Mouse (Mus musculus): ENCODE measurements at regions not wholly inside any gene's neighbourhood (a gene's known extent, or its start where the extent isn't known, plus 50 kb on each side); places are given as distances from the start of the nearest gene placed in this dataset.
A peak's percentile ranks its signal among the peaks of the same experiment; 100 is the strongest.

DNA sequence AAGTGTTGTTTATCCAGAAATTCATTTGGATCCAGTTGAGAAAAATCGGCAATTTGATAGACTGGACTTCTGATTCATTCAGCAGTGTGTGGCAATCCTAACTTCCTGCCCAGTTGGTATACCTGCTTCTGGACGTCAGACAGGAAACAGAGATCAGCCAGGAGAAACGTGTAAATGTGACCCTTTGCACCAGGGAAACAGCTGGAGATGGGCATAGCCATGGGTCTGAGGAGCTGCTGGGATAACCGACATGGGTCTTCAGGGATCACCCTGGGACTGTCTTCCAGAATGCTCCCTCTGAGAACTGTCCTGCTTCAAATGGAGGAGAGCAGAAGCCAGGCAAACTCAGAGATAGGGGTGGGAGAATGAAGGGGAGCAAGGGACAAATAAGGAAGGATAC lies 516.1 kb upstream of the Mgmt start:
- Histone ChIP-seq H3K36me3 (no peaks in the 10 kb centered on the region), H3K9me3 (replicated peaks) (no peaks in the 10 kb centered on the region), H3K27me3 (0 out of 2 replicates have a peak, but pooled peaks cover 3% of the 10 kb centered on the region), H3K4me3 (replicated peaks) (no peak overlapping the region), H3K27ac (no peak overlapping the region), H3K9ac (no peak overlapping the region), H3K4me2 (no peak overlapping the region), H3K4me1 (peaks cover 22% of the 10 kb centered on the region)
- WGBS = 40% methylated on average over 4 of the region's 4 CpGs
- ATAC-seq (replicated peaks; ENCODE audit: low FRiP score) = no peak

GRCm38 (mm10) chr7:136379319-136379718 lies 515.1 kb upstream of the Mgmt start:
- H3K27me3 ChIP-seq = 0 out of 2 replicates have a peak, but pooled peaks cover 3% of the 10 kb centered on the region
- ATAC-seq (replicated peaks; ENCODE audit: low FRiP score) = peak; percentile 25; the same call in 1 of the 2 replicates
- 53% methylated on average over 7 of the region's 7 CpGs for WGBS

DNA sequence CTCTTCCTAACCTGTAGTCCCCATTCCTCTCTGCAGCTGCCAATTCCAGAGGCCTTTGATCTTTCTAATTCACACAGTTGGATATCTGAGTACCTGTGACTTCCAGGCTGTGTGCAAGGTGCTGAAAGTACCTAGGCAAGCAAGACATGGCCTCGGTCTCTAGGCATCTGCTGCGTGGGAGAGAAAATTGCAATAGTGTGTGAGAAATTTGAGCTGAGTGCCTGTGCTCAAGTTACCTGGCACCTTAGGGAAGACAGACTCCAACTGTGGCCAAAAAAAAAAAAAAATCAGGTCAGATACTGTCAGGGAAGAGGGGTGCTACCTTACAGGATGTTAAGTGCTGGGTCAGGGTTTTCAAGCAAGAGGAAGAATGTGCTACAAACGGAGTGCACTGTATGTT lies 514.7 kb upstream of the Mgmt start:
- no peaks in the 10 kb centered on the region for H3K36me3 ChIP-seq
- peaks cover 22% of the 10 kb centered on the region for H3K4me1 ChIP-seq
- ATAC-seq (replicated peaks; ENCODE audit: low FRiP score) = peak; percentile 58; the same call in 1 of the 2 replicates
- H3K27me3 ChIP-seq = 0 out of 2 replicates have a peak, but pooled peaks cover 3% of the 10 kb centered on the region
- H3K4me2 ChIP-seq = no peak overlapping the region
- no peaks in the 10 kb centered on the region for H3K9me3 ChIP-seq (replicated peaks)
- H3K9ac ChIP-seq = no peak overlapping the region
- no peak overlapping the region for H3K4me3 ChIP-seq (replicated peaks)
- H3K27ac ChIP-seq = no peak overlapping the region
- WGBS = 33% methylated on average over 3 of the region's 3 CpGs

More at GRCm38 (mm10) chr7:136379319-136379718, 515.1 kb upstream of the Mgmt start:
- H3K9me3 ChIP-seq (replicated peaks) = no peaks in the 10 kb centered on the region
- H3K27ac ChIP-seq = no peak overlapping the region
- H3K36me3 ChIP-seq = no peaks in the 10 kb centered on the region
- no peak overlapping the region for H3K4me3 ChIP-seq (replicated peaks)
- peaks cover 22% of the 10 kb centered on the region for H3K4me1 ChIP-seq
- no peak overlapping the region for H3K4me2 ChIP-seq
- H3K9ac ChIP-seq = no peak overlapping the region

- Histone ChIP-seq H3K9me3 (replicated peaks) (no peaks in the 10 kb centered on the region), H3K9ac (no peak overlapping the region), H3K4me1 (peaks cover 12% of the 10 kb centered on the region), H3K4me3 (replicated peaks) (no peak overlapping the region), H3K27me3 (0 out of 2 replicates have a peak, but pooled peaks cover 3% of the 10 kb centered on the region), H3K27ac (no peak overlapping the region), H3K36me3 (no peaks in the 10 kb centered on the region), H3K4me2 (no peak overlapping the region)
- 83% methylated on average over 2 of the region's 2 CpGs for WGBS
- ATAC-seq (replicated peaks; ENCODE audit: low FRiP score) = no peak
These were observed 511.1 kb upstream of the Mgmt start for GRCm38 (mm10) chr7:136383296-136383695.

- no peak overlapping the region for H3K9ac ChIP-seq
- H3K27ac ChIP-seq = no peak overlapping the region
- H3K36me3 ChIP-seq = no peaks in the 10 kb centered on the region
- WGBS = 89% methylated on average over 4 of the region's 4 CpGs
- H3K9me3 ChIP-seq (replicated peaks) = no peaks in the 10 kb centered on the region
- H3K27me3 ChIP-seq = no peaks in the 10 kb centered on the region
- no peak for ATAC-seq (replicated peaks; ENCODE audit: low FRiP score)
- H3K4me1 ChIP-seq = 0 out of 2 replicates have a peak, but pooled peaks cover 4% of the 10 kb centered on the region
- H3K4me2 ChIP-seq = no peak overlapping the region
- H3K4me3 ChIP-seq (replicated peaks) = no peak overlapping the region
These were observed 506.7 kb upstream of the Mgmt start for GRCm38 (mm10) chr7:136387736-136388135.

DNA sequence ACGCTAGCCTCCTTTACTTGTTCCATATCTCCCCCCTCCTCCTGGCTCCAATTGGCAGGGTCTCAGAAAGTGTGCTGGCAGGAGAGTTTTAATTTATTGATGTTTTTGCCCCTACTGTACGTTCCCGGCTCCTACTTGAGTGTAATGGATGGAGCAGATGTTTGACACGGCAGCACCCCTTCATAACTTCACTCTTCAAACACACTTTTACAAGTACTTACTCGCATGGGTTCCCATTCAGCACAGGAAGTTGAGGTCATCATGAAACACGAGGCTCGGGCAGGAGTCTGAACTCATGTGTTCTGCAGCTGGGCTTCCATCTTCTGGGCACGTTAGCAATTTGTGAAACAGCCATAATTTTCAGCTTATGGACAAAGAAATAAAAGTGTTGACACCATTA lies 504.3 kb upstream of the Mgmt start:
- Histone ChIP-seq H3K27me3 (no peaks in the 10 kb centered on the region), H3K27ac (no peak overlapping the region), H3K36me3 (no peaks in the 10 kb centered on the region), H3K9ac (no peak overlapping the region), H3K4me3 (replicated peaks) (no peak overlapping the region), H3K4me1 (0 out of 2 replicates have a peak, but pooled peaks cover 4% of the 10 kb centered on the region), H3K4me2 (no peak overlapping the region), H3K9me3 (replicated peaks) (no peaks in the 10 kb centered on the region)
- ATAC-seq (replicated peaks; ENCODE audit: low FRiP score) = no peak
- 16% methylated on average over 8 of the region's 8 CpGs for WGBS

- peaks cover 11% of the 10 kb centered on the region; the same call in 1 of the 2 replicates for H3K4me1 ChIP-seq
- H3K4me3 ChIP-seq (replicated peaks) = no peak overlapping the region
- no peak overlapping the region for H3K9ac ChIP-seq
- H3K9me3 ChIP-seq (replicated peaks) = no peaks in the 10 kb centered on the region
- no peaks in the 10 kb centered on the region for H3K27me3 ChIP-seq
- no peak overlapping the region for H3K4me2 ChIP-seq
- H3K27ac ChIP-seq = no peak overlapping the region
- no peak for ATAC-seq (replicated peaks; ENCODE audit: low FRiP score)
- 93% methylated on average over 6 of the region's 6 CpGs for WGBS
- no peaks in the 10 kb centered on the region for H3K36me3 ChIP-seq
These were observed 501.0 kb upstream of the Mgmt start for GRCm38 (mm10) chr7:136393454-136393853.

- Histone ChIP-seq H3K9me3 (replicated peaks) (no peaks in the 10 kb centered on the region), H3K4me3 (replicated peaks) (no peak overlapping the region), H3K9ac (no peak overlapping the region), H3K27ac (no peak overlapping the region), H3K4me1 (peaks cover 6% of the 10 kb centered on the region; the same call in 1 of the 2 replicates), H3K36me3 (no peaks in the 10 kb centered on the region), H3K4me2 (no peak overlapping the region), H3K27me3 (no peaks in the 10 kb centered on the region)
- WGBS = 48% methylated on average over 2 of the region's 2 CpGs
- no peak for ATAC-seq (replicated peaks; ENCODE audit: low FRiP score)
These were observed 498.6 kb upstream of the Mgmt start for GRCm38 (mm10) chr7:136395838-136396237.

DNA sequence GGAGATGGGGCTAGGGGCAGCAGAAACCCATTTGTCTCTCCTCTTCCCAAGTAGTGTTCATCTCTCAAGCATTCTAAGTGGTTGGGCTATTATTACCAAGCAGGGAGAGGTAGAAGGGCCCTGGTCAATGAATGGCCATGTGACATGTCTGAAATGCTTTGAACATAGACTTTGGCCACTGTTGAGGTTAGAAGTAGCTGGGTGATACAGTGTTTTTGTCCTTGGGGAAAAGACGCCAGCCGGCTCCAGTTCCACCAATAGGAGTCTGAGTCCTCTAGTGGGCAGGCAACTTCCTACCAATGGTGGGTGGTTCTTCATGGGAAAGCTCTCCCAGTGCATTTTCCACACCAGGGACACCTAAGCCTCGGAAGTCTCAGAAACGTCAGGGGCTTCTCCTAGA lies 497.3 kb upstream of the Mgmt start:
- H3K9me3 ChIP-seq (replicated peaks) = no peaks in the 10 kb centered on the region
- H3K27ac ChIP-seq = no peak overlapping the region
- H3K4me1 ChIP-seq = peaks cover 6% of the 10 kb centered on the region; the same call in 1 of the 2 replicates
- H3K9ac ChIP-seq = no peak overlapping the region
- no peak for ATAC-seq (replicated peaks; ENCODE audit: low FRiP score)
- 89% methylated on average over 4 of the region's 4 CpGs for WGBS
- H3K4me2 ChIP-seq = no peak overlapping the region
- no peaks in the 10 kb centered on the region for H3K27me3 ChIP-seq
- H3K4me3 ChIP-seq (replicated peaks) = no peak overlapping the region
- H3K36me3 ChIP-seq = no peaks in the 10 kb centered on the region

DNA sequence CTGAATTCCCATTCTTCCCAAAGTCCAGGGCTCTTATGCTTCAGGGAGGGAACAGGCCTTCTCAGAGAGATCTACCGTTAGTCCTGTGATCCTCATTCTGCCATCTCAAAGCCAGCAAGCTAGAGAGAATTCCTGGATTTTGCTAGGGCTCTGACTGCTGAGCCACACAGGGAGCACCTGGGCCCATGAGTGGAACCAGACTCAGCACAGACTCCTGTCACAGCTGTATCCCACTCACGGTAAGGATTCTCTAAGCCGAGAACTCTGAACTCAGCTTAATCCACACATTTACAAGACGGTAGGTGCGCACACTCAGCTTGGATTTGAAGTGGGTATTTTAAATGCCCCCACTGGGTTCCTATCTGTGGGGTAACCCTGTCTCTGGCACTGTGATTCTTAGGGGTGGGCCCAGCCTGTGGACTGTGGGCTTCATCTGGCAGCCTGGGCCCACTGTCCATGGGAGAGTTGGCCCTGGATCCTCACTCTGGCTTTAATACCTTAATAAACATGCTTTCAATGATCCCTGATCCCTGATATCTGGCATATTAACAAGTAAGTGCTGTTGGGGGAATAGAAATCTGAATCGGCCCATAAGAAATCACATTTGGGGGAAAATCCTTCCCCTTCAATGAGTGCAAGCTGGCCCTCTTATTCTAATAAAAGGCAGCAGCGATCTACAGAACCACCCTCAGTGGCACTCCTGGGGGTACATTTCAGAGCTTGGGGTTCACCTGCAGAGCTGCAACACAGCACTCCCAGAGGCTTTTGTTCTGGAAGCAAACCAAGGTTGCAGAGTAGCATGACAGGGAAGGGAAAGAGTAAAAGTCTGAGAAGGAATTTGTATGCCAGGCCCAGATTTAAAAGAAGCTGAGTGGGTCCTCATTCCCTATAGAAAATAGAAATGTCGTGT lies 491.5 kb upstream of the Mgmt start:
- peaks cover 20% of the 10 kb centered on the region for H3K4me1 ChIP-seq
- no peak overlapping the region for H3K27ac ChIP-seq
- no peak overlapping the region for H3K4me2 ChIP-seq
- H3K27me3 ChIP-seq = no peaks in the 10 kb centered on the region
- no peaks in the 10 kb centered on the region for H3K9me3 ChIP-seq (replicated peaks)
- no peak overlapping the region for H3K9ac ChIP-seq
- WGBS = 89% methylated on average over 8 of the region's 8 CpGs
- H3K36me3 ChIP-seq = no peaks in the 10 kb centered on the region
- no peak overlapping the region for H3K4me3 ChIP-seq (replicated peaks)
- ATAC-seq (replicated peaks; ENCODE audit: low FRiP score) = no peak

GRCm38 (mm10) chr7:136405391-136405790 lies 489.0 kb upstream of the Mgmt start:
- ATAC-seq (replicated peaks; ENCODE audit: low FRiP score) = no peak

GRCm38 (mm10) chr7:136406258-136407100 lies 487.9 kb upstream of the Mgmt start:
- no peak overlapping the region for H3K27ac ChIP-seq
- WGBS = 28% methylated on average over 20 of the region's 20 CpGs
- peak; percentile 56 for ATAC-seq (replicated peaks; ENCODE audit: low FRiP score)
- H3K36me3 ChIP-seq = no peaks in the 10 kb centered on the region
- H3K4me1 ChIP-seq = peaks cover 20% of the 10 kb centered on the region
- no peak overlapping the region for H3K9ac ChIP-seq
- H3K4me2 ChIP-seq = peak overlapping the region; percentile 49
- H3K27me3 ChIP-seq = 0 out of 2 replicates have a peak, but pooled peaks cover 8% of the 10 kb centered on the region
- no peaks in the 10 kb centered on the region for H3K9me3 ChIP-seq (replicated peaks)
- peak overlapping the region; percentile 20 for H3K4me3 ChIP-seq (replicated peaks)

More at GRCm38 (mm10) chr7:136405391-136405790, 489.0 kb upstream of the Mgmt start:
- Histone ChIP-seq H3K4me2 (no peak overlapping the region), H3K4me1 (peaks cover 20% of the 10 kb centered on the region), H3K4me3 (replicated peaks) (no peak overlapping the region), H3K27me3 (0 out of 2 replicates have a peak, but pooled peaks cover 7% of the 10 kb centered on the region), H3K27ac (no peak overlapping the region), H3K9ac (no peak overlapping the region), H3K36me3 (no peaks in the 10 kb centered on the region), H3K9me3 (replicated peaks) (no peaks in the 10 kb centered on the region)
- WGBS = 36% methylated on average over 8 of the region's 8 CpGs
